Mouse (Mus musculus) CD4-positive, CD25-positive, alpha-beta regulatory T cell, adult 4 months (primary cell): ENCODE results near the gene Oser1. TPM values are rescaled to one million over a fixed set of nuclear protein-coding genes. Genes with fewer than 3 reads are reported as not detected.
"Not testable (repeated sequence)": the region's sequence is repeated elsewhere in the genome, so short reads cannot be mapped to it uniquely, and the experiment has no call there.

Experiments
- ATAC-seq: one replicate; pipeline ENCODE4 v1.8.0; 2017
- polyA plus RNA-seq, 2 experiments: library from polyadenylated mRNA; unstranded; fragments of 100-300 nt; shearing (Covaris generic); gene quantifications; one replicate each; pipeline ENCODE4 v1.2.1; 2017

Gene Oser1
- polyA plus RNA-seq = 100 to 1,000 TPM; 134 to 146 TPM

GRCm38 (mm10) chr2:163424597-163424996, at the start of gene Oser1:
Oser1 (minus strand) TSS chr2:163424697.
- ATAC-seq = no peak

- ATAC-seq = peak; percentile 97
Observed at GRCm38 (mm10) chr2:163472466-163472851, 48.0 kb upstream of the Oser1 start, which contains the start of gene Fitm2. Fitm2 (minus strand) TSS chr2:163472629.

DNA sequence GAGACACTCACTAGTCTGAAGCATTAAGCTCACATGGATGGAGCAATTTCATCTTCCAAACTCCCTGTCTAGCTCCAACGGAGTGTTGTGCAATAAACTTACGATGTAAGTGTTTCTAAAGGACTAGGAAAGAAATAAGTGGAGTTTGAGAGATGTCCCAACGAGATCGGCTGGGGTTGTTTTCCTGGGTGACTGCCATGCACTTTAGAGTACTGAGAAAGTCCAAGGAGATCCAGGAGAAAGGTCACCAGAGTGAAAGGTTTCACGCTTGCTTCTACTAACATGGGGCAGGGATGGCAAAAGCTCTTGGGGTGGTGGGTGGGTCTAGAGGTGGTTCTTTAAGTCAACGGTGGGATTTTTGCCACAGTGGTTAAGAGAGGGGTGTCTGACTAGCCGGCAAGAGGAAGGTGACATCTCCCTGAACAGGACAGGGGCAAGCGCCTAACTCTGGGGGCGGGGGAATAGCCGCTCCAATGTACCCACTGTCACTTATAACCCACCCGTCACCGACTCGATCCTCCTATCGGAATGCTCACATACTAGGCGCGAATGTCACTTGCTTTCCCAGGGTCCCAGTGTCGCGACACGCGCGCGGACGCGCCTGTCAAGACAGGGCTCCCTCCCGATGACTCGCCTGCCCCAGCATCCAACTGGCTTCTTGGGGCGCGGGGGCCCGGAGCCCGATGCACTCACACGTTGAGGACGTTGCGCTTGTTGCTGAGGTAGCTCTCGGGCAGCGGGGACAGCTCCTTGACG, 47.4 kb upstream of the Oser1 start:
- ATAC-seq = no peak

DNA sequence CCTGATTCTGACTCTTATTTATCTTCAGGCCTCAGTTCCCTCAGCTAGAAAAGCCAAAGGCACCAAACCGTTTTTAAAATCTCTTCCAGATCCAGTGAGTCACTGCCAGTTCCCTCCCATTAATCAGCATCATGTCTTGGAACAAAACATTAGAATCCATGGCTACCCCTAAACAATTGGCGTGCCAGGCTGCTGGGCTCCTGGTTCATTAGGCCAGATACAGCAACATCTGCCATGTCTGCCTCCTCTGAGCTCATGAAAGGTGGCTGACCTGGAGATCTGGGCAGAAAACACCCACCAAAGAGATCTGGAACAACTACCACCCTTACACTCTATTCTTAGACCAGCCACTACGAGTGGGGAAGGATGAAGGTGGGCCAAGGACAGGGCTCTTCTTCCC, 46.6 kb upstream of the Oser1 start:
- ATAC-seq = no peak

DNA sequence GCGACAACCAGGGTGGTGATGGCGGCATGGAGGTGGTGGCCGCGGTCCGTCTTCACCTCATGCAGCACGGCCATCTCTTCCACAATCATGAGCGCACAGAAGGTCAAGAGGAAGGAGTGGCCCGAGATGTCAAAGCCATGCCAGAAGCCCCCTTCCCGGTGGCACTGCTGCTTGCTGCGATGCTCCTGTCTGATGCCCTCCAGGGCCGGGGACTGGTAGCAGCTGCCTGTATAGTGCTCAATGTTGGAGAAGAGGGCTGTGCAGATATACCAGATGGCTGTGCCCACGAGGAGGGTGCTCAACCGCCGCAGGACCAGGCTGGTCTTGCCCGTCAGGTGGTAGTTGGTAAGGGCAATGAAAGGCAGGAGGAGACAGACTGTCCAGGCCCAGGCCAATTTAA, 45.2 kb upstream of the Oser1 start:
- ATAC-seq = no peak

DNA sequence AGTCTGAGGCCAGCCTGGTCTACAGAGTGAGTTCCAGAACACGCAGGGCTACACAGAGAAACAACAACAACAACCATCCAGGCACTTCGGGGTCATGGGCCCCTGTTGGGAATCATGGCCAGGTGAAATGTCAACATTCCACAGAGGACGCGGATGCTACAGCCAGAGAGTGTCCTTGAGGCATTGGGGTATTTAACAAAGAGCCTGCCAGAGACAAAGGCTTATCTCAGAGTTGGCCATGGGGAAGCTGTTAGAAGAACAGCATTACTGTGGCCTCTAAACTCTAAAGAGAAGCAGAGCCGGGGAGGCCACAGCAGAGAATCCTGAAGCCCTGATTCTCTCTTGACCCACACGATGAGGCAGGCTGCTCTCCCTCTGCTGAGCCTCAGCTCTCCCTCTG, 44.4 kb upstream of the Oser1 start:
- ATAC-seq = no peak

DNA sequence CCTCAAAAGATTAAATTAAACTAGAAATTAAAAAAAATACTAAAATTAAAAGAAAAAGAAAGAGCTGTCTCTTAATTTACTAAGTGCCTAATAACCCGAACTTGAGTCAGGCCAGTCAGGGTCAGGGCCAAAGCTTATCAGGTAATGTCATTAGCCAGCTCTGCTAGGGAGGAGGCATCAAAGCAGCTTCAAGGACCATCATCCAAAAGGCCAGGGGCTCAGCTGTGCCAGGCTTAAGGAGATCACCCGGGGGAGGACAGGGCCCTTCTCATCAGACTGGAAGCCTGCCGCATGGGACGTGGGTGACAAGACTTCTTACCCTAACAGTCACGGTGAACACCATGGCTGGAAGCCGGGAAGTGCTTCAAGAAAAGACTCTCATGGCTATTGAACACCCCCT, 43.1 kb upstream of the Oser1 start:
- no peak for ATAC-seq

DNA sequence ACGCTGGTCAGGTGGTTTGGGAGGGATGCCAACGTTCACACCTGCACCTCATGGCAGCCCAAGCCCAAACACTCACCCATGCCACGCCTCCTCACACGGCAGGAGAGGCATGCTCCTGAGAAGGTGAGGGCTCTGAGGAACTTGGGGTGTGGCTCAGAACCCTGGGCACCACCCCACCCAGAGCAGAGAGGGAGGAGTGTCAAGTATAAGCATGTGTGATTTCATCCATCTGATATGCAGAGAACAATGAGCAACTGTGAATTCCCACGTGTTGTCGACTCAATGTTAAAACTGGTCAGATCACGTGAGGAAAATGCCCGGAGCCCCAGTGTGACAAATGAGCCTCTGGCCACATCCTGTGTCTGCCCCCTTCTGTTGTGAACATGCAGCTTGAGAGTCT, 42.3 kb upstream of the Oser1 start:
- ATAC-seq = no peak

- ATAC-seq = no peak
Observed at GRCm38 (mm10) chr2:163464562-163464961, 40.1 kb upstream of the Oser1 start.

GRCm38 (mm10) chr2:163463998-163464397, 39.5 kb upstream of the Oser1 start:
- ATAC-seq = no peak

- ATAC-seq = no peak
Observed at GRCm38 (mm10) chr2:163463251-163463769, 38.8 kb upstream of the Oser1 start.

DNA sequence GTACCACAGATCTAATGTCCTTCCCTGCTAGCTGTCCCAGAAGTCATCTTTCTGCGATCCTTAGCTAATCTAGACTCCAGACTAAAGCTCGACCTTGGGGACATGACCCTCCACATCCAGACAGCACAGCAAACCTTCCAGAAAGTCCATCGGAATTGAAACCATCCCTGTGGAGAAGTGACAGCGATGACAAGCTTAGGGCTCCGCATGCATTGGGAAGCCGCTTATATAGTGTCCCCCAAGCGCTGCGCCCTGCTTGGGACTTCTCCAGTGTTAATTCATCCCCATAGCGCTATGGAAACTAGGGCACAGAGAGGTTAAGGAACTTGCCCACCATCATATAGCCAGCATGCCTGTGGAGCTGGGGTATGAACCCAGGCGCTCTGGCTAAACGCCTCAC, 38.3 kb upstream of the Oser1 start:
- ATAC-seq = no peak

- no peak for ATAC-seq
Observed at GRCm38 (mm10) chr2:163462386-163462785, 37.9 kb upstream of the Oser1 start.

GRCm38 (mm10) chr2:163461307-163461706, 36.8 kb upstream of the Oser1 start:
- ATAC-seq = not testable (repeated sequence)

DNA sequence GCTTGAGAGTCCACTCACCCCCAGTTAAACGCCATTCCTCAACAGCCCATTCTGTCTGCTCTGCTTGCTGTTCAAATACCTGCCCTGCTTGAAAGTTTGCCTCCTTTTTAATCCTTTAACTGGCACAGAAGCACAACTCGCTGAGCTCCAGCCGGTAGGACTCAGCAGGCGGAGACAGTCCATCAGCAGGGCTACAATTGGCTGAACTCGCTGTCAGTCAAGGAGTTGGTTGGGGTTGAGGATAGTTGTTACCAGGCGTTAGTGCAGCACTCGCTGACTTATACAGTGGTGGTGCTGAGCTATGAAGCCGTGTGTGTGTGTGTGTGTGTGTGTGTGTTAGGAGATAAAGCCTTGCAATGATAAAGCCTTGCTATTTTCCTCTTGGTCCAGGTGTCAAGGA, 36.1 kb upstream of the Oser1 start:
- ATAC-seq = no peak

DNA sequence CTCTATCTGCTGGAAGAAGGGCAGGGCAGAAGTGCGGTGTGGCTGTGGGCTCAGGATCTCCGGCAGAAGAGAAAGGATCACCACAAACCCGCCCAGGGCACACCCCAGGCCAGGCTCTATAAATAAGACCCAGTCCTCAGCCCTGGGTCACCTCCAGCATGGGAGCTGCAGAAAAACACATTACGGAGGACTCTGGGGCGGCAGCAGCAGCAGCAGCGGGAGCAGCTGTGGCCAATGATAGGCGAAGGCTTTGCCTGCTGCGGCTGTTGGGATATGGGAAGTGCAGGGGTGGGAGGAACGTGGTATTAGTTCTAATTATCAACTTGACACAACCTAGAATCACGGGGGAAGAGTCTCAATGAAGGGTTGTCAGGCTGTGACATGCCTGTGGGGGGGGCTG, 34.9 kb upstream of the Oser1 start:
- no peak for ATAC-seq

GRCm38 (mm10) chr2:163458539-163459265, 34.2 kb upstream of the Oser1 start:
- no peak for ATAC-seq

- no peak for ATAC-seq
Observed at GRCm38 (mm10) chr2:163453378-163453777, 28.9 kb upstream of the Oser1 start.

DNA sequence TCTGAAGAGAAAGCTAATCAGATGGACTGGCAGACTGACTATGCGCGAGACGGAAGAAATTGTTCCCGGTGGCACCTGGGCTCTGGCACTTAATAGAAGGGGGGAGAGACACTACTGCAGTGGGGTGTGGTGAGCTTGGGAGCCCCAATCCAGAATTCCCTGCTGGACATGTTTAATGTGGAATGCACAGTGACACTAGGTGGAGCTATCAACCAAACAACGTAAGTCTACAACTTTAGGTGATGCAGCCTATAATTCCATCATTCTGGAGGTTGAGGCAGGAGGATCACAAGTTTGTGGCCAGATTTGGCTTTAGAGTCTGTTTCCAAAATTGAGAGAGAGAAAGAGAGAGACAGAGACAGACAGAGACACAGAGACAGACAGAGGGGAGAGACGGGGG, 28.2 kb upstream of the Oser1 start:
- ATAC-seq = no peak

DNA sequence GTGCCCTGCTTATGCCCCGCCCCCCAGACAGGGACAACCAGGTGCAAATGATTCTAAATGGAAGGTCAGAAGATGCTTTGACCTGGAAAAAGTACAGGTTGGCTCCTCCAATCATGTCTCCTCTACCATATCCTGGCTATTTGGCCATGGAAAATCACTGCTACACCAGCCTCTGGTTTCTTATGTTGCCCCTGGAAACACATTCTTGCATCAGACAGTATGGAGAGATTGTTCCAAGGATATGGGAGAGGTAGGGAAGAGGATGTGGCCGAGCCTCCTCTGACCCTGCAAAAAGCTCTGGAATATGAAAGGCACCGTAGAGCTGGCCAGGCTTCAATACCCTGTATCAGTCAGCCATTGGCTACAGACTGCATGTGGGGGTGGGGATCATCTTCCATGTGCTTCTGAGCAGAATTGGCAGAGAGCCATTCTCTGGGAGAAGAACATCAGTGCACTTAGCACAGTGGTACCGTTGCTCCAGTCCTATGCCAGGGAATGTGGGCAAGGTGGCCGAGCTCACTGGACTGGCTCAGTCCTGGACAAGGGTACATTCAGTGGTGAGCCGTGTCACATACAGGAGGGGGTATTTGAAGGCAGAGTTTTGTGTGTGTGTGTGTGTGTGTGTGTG, 26.3 kb upstream of the Oser1 start:
- ATAC-seq = no peak

DNA sequence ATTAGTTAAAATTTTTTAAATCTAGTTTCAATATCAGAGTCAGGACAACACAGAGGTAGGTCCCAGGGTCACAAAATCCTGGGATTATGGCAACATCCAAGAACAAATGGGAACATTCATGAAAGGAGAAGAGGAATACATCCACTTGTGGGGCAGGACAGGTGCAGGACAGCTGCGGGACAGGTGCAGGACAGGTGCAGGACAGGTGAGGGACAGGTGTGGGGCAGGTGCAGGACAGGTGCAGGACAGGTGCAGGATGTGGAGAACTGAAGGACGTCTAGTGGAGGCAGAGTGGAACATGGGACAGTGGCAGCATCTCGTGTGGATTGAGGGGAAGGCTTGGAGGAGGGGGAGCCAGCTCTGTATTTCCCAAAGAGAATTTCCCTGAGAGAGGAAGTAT, 24.8 kb upstream of the Oser1 start:
- ATAC-seq = no peak

- no peak for ATAC-seq
Observed at GRCm38 (mm10) chr2:163447375-163447774, 22.9 kb upstream of the Oser1 start.

- ATAC-seq = no peak
Observed at GRCm38 (mm10) chr2:163444017-163444416, 19.5 kb upstream of the Oser1 start.

DNA sequence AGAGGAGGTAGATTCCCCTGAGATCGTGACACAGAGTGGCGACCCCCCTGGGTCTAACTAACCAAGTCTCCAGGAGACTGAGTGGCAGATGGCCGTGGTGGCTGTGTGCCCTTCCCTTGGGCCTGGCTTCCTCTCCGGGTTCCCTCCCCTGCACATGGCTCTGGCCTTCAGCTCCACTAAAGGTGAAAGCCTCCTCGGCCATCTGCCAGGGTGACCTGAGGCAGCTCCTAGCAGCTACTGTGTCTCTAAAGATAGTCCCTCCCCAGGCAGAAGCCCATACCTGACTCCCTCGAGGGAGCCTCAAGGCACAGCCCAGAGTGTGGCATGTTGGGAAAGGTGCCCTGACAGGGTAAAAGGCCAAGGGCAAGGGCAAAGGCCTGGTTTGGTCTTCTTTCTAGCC, 19.0 kb upstream of the Oser1 start:
- no peak for ATAC-seq
